Mouse (Mus musculus): Measurements from ENCODE around the gene Glp2r. TPM values are rescaled to one million over a fixed set of nuclear protein-coding genes. Genes with fewer than 3 reads are reported as not detected.

Glp2r gene
- polyA plus RNA-seq, 1 experiment from 2014 or later = not detected

DNA sequence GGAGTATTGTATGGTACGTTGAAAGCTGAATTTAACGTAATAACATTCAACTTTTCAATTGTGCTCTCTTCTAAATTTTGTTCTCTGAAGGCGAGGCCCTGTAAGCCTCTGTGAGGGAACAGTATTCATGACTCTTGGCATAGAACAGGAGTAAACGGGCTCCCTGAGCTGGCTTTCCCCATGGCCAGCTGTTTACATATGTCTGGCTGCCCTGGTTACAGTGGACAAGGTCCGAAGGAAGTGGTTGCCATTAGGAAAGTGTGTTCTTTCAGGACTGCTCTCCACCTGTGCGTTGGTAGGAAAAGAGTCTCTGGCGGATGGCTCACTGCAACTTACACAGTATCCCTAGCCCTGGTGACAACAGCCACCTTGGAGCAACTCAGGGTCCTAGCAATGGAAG is 143.8 kb downstream of the Glp2r start:
- no peaks in the 10 kb centered on the region for H3K36me3 ChIP-seq (ENCODE audit: control insufficient read depth, insufficient read depth, low read length)
- H3K4me1 ChIP-seq (ENCODE audit: control insufficient read depth, insufficient read depth, low read length) = no peaks in the 10 kb centered on the region
- no peaks in the 10 kb centered on the region for H3K9me3 ChIP-seq (ENCODE audit: control insufficient read depth, low read length)
- 83% methylated on average over 7 of the region's 7 CpGs for WGBS
- ATAC-seq (ENCODE audit: low read depth) (no peak), DNase-seq (ENCODE audit: low spot score) (no peak)
- no peak overlapping the region for H3K4me3 ChIP-seq (ENCODE audit: low read depth, low read length)
- no peak overlapping the region for H3K9ac ChIP-seq (ENCODE audit: low read depth, low read length)
- H3K27me3 ChIP-seq (replicated peaks; ENCODE audit: control insufficient read depth, insufficient read depth, low read length) = no peaks in the 10 kb centered on the region
- no peak overlapping the region for H3K27ac ChIP-seq (replicated peaks; ENCODE audit: low read depth, low read length)
- no peak overlapping the region for H3K4me2 ChIP-seq (ENCODE audit: low read depth, low read length)

DNA sequence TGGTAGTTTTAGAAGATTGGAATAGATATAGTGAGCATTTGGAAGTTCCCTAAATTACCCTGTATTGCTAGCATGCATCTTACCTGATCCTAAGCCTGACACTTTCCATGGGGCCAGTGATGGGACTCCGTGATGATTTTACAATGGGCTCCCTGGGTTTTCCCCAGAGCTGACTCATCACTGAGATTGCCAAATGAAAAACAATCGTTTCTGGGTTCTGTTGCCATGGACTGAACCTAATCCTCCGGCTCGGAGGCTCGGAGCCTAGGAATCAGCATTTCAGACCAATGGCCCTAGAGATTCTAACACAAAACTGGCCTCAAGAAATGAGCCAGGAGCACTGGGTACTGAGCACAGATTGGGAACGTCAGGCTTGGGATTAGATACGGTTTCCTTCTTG is 148.6 kb downstream of the Glp2r start:
- H3K4me1 ChIP-seq (ENCODE audit: control insufficient read depth, insufficient read depth, low read length) = no peaks in the 10 kb centered on the region
- H3K27me3 ChIP-seq (replicated peaks; ENCODE audit: control insufficient read depth, insufficient read depth, low read length) = no peaks in the 10 kb centered on the region
- no peak overlapping the region for H3K9ac ChIP-seq (ENCODE audit: low read depth, low read length)
- no peak overlapping the region for H3K4me2 ChIP-seq (ENCODE audit: low read depth, low read length)
- WGBS = 75% methylated on average over 7 of the region's 7 CpGs
- no peaks in the 10 kb centered on the region for H3K9me3 ChIP-seq (ENCODE audit: control insufficient read depth, low read length)
- no peak overlapping the region for H3K4me3 ChIP-seq (ENCODE audit: low read depth, low read length)
- DNase-seq (ENCODE audit: low spot score) (no peak), ATAC-seq (ENCODE audit: low read depth) (no peak)
- no peaks in the 10 kb centered on the region for H3K36me3 ChIP-seq (ENCODE audit: control insufficient read depth, insufficient read depth, low read length)
- H3K27ac ChIP-seq (replicated peaks; ENCODE audit: low read depth, low read length) = no peak overlapping the region

DNA sequence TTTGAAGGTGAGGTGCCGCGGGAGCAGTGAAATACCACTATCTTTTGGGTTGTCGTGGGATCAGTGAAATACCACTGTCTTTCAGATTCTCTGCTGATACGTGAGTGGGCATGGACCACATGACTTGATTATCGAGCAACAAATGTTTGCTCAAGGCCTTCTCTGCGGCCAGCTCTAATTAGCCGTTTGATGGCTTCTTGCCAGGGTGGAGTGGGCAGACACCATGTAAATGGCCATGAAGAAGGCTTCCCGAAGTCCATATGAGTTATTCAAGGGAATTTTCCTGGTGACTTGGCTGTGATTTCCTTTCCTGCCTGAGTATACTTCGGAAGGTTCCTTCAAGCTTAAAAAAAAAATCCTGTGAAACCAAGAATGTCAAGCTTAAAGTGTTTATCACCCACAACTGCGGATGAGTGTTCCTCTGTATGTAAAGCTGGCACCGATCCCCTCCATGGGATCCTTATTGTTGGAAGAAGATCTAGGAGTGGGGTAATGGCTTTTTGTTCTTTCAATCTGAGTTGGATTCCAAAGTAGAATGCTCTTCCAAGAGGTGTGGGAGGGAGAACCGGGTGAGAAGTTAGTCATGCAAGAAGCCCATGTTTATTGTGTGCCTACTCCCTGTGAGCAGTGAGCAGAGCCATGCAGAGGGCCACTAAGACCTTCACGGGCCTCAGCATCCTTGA is 154.3 kb downstream of the Glp2r start:
- H3K4me3 ChIP-seq (ENCODE audit: low read depth, low read length) = no peak overlapping the region
- ATAC-seq (ENCODE audit: low read depth) = no peak
- H3K9ac ChIP-seq (ENCODE audit: low read depth, low read length) = no peak overlapping the region
- no peaks in the 10 kb centered on the region for H3K9me3 ChIP-seq (ENCODE audit: control insufficient read depth, low read length)
- DNase-seq (ENCODE audit: low spot score) = no peak
- no peaks in the 10 kb centered on the region for H3K36me3 ChIP-seq (ENCODE audit: control insufficient read depth, insufficient read depth, low read length)
- H3K4me1 ChIP-seq (ENCODE audit: control insufficient read depth, insufficient read depth, low read length) = 0 out of 2 replicates have a peak, but pooled peaks cover 3% of the 10 kb centered on the region
- no peaks in the 10 kb centered on the region for H3K27me3 ChIP-seq (replicated peaks; ENCODE audit: control insufficient read depth, insufficient read depth, low read length)
- no peak overlapping the region for H3K4me2 ChIP-seq (ENCODE audit: low read depth, low read length)
- WGBS = 88% methylated on average over 13 of the region's 13 CpGs
- H3K27ac ChIP-seq (replicated peaks; ENCODE audit: low read depth, low read length) = no peak overlapping the region

DNA sequence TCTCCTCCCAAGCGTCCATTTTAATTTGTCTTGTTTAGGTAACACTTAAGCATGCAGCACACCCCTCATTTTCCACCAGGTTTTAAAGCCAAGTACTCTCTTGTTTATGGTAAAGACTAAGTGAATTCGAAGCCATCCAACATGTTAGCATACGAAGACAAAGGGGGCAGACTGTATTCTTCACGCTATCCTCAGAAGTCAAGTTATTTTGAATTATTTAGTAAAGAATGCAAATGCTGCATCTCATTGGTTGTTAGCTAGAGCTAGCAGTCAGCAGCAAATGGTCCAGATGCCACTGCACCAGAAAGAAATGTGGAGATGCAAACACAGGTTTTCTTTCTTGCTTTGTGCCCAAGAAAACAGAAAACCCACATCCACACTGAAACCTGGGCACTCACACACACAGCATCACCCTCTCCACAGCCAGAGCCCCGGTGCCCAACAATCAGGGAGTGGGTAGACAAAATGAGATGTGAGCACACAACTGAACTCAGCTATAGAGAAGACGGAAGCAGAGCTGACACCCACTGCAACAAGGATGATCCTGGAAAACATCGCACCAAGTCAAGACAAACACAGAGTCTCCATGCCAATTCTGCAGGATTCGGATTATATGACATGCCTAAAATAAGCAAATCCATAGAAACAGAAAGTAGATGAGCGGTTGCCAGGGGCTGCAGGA is 158.7 kb downstream of the Glp2r start:
- Histone ChIP-seq H3K4me3 (ENCODE audit: low read depth, low read length) (no peak overlapping the region), H3K4me2 (ENCODE audit: low read depth, low read length) (no peak overlapping the region), H3K27ac (replicated peaks; ENCODE audit: low read depth, low read length) (no peak overlapping the region), H3K9ac (ENCODE audit: low read depth, low read length) (no peak overlapping the region), H3K36me3 (ENCODE audit: control insufficient read depth, insufficient read depth, low read length) (no peaks in the 10 kb centered on the region), H3K27me3 (replicated peaks; ENCODE audit: control insufficient read depth, insufficient read depth, low read length) (no peaks in the 10 kb centered on the region), H3K4me1 (ENCODE audit: control insufficient read depth, insufficient read depth, low read length) (0 out of 2 replicates have a peak, but pooled peaks cover 3% of the 10 kb centered on the region), H3K9me3 (ENCODE audit: control insufficient read depth, low read length) (no peaks in the 10 kb centered on the region)
- no peak for DNase-seq (ENCODE audit: low spot score)
- ATAC-seq (ENCODE audit: low read depth) = no peak
- 79% methylated on average over 9 of the region's 9 CpGs for WGBS

Other genes with a start within 250 kb of the Glp2r start
- gene Rcvrn, start 75.8 kb downstream of the Glp2r start, polyA plus RNA-seq (2014; fragmentation: Nextera tagmentation; extraction: Ambion mirVana) = not detected in 2 replicates
- not detected in 2 replicates for gene Gsg1l2, start 3.5 kb upstream of the Glp2r start, polyA plus RNA-seq (2014; fragmentation: Nextera tagmentation; extraction: Ambion mirVana)
- 16.2 and 23.0 TPM in 2 replicates for gene Dhrs7c, start 27.0 kb upstream of the Glp2r start, polyA plus RNA-seq (2014; fragmentation: Nextera tagmentation; extraction: Ambion mirVana)
- 2.3 and 2.4 TPM in 2 replicates for gene Usp43, start 151.0 kb upstream of the Glp2r start, polyA plus RNA-seq (2014; fragmentation: Nextera tagmentation; extraction: Ambion mirVana)
- 2.9 and 7.2 TPM in 2 replicates for gene Cfap52, start 194.5 kb upstream of the Glp2r start, polyA plus RNA-seq (2014; fragmentation: Nextera tagmentation; extraction: Ambion mirVana)
- 57.5 and 58.9 TPM in 2 replicates for gene Stx8, start 195.0 kb upstream of the Glp2r start, polyA plus RNA-seq (2014; fragmentation: Nextera tagmentation; extraction: Ambion mirVana)

All from embryonic facial prominence, embryonic 14.5 days (tissue).